Mouse (Mus musculus): ENCODE measurements around the gene Pcsk1n. TPM values are rescaled to one million over a fixed set of nuclear protein-coding genes. Genes with fewer than 3 reads are reported as not detected.

Gene Pcsk1n
- polyA plus RNA-seq, 1 experiment from 2014 or later: not detected

- Histone ChIP-seq H3K36me3 (ENCODE audit: inconsistent target) (no peaks in the 10 kb centered on the region), H3K27ac (no peak overlapping the region), H3K4me3 (ENCODE audit: inconsistent target) (no peak overlapping the region), H3K79me2 (ENCODE audit: inconsistent target) (no peaks in the 10 kb centered on the region)
- WGBS (ENCODE audit: missing documents): 83% methylated on average over 8 of the region's 8 CpGs
Observed at GRCm38 (mm10) chrX:7968226-7968625, 48.6 kb downstream of the Pcsk1n start.

DNA sequence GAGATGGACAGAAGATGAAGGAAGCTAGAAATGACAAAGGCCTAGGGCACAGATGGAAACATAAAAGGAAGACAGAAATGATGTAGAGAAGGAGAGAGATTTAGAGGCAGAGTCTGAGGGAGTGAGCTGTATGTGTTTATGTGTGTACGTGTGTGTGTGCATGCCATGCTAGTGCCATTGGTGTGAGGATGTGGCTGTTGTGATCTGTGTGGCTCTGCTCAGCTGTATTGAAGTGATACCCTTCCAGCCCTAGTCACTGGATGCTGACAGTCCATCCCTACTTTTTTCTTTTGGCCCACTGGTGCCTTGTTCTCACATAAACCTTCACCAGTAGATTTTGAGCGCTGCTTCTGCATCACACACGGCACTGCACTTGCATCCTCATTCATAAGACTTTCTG is 49.3 kb downstream of the Pcsk1n start:
- 82% methylated on average over 3 of the region's 3 CpGs for WGBS (ENCODE audit: missing documents)
- H3K4me3 ChIP-seq (ENCODE audit: inconsistent target): no peak overlapping the region

DNA sequence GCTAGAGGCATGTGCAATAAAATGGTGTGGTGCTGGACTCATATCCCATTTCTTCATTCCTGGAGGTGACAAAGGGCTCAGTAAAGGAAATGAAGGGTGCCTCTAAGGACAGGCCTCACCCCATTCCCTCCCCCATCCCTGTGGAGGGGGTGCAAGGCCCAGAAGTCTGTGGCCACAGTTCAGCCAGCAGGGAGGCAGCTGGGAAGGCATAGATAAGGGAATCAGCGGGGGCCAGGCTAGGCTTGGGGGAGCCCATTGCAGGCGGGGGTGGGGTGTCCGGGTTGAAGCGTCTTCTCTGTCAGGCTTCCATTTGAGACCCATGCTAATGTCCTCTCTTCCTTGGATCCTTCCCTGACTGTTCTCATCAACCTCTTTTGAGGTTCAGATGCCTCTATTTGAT is 51.7 kb downstream of the Pcsk1n start:
- Histone ChIP-seq H3K79me2 (ENCODE audit: inconsistent target) (no peaks in the 10 kb centered on the region), H3K4me3 (ENCODE audit: inconsistent target) (no peak overlapping the region), H3K36me3 (ENCODE audit: inconsistent target) (no peaks in the 10 kb centered on the region), H3K27ac (no peak overlapping the region)
- WGBS (ENCODE audit: missing documents): 87% methylated on average over 4 of the region's 4 CpGs

More for the DNA sequence above, 49.3 kb downstream of the Pcsk1n start:
- no peak overlapping the region for H3K27ac ChIP-seq
- no peaks in the 10 kb centered on the region for H3K79me2 ChIP-seq (ENCODE audit: inconsistent target)
- H3K36me3 ChIP-seq (ENCODE audit: inconsistent target): no peaks in the 10 kb centered on the region

Other genes starting within 250 kb of the Pcsk1n start
- 83.8 to 185 TPM (median 133 TPM) in 3 replicates for gene Plp2, start 248.4 kb upstream of the Pcsk1n start, polyA plus RNA-seq (2018)
- 0.14 TPM in 1 of 3 replicates, not detected in the others for gene Magix, start 238.6 kb upstream of the Pcsk1n start, polyA plus RNA-seq (2018)
- gene Gpkow, start 222.7 kb upstream of the Pcsk1n start, polyA plus RNA-seq (2018): 27.4 to 38.3 TPM (median 28.0 TPM) in 3 replicates
- gene Wdr45, start 205.5 kb upstream of the Pcsk1n start, polyA plus RNA-seq (2018): 9.5 to 25.3 TPM (median 21.1 TPM) in 3 replicates
- not detected in 3 replicates for gene Gm45208, start 197.6 kb upstream of the Pcsk1n start, polyA plus RNA-seq (2018)
- 7.2 to 12.3 TPM (median 7.3 TPM) in 3 replicates for gene Praf2, start 191.4 kb upstream of the Pcsk1n start, polyA plus RNA-seq (2018)
- gene Ccdc120, start 168.9 kb upstream of the Pcsk1n start, polyA plus RNA-seq (2018): 0.39 to 1.6 TPM (median 1.6 TPM) in 3 replicates
- gene Tfe3, start 157.3 kb upstream of the Pcsk1n start, polyA plus RNA-seq (2018): 100 to 140 TPM (median 106 TPM) in 3 replicates
- 44.1 to 48.5 TPM (median 47.1 TPM) in 3 replicates for gene Gripap1, start 130.1 kb upstream of the Pcsk1n start, polyA plus RNA-seq (2018)
- 0.03 to 0.06 TPM (median 0.04 TPM) in 3 replicates for gene Kcnd1, start 97.5 kb upstream of the Pcsk1n start, polyA plus RNA-seq (2018)
- gene Otud5, start 78.5 kb upstream of the Pcsk1n start, polyA plus RNA-seq (2018): 38.8 to 69.0 TPM (median 61.3 TPM) in 3 replicates
- gene Pim2, start 41.6 kb upstream of the Pcsk1n start, polyA plus RNA-seq (2018): 1.5 to 2.0 TPM (median 1.6 TPM) in 3 replicates
- gene Slc35a2, start 35.8 kb upstream of the Pcsk1n start, polyA plus RNA-seq (2018): 10.3 to 26.7 TPM (median 19.8 TPM) in 3 replicates
- 46.6 to 136 TPM (median 62.4 TPM) in 3 replicates for gene Pqbp1, start 20.6 kb upstream of the Pcsk1n start, polyA plus RNA-seq (2018)
- gene Timm17b, start 20.5 kb upstream of the Pcsk1n start, polyA plus RNA-seq (2018): 7.5 to 12.2 TPM (median 10.3 TPM) in 3 replicates
- gene Gm10491, start 12.0 kb upstream of the Pcsk1n start, polyA plus RNA-seq (2018): not detected in 3 replicates
- gene Gm10490, start 10.3 kb upstream of the Pcsk1n start, polyA plus RNA-seq (2018): not detected in 3 replicates
- not detected in 3 replicates for gene Eras, start 8.8 kb downstream of the Pcsk1n start, polyA plus RNA-seq (2018)
- 6.9 to 9.1 TPM (median 7.1 TPM) in 3 replicates for gene Hdac6, start 28.1 kb downstream of the Pcsk1n start, polyA plus RNA-seq (2018)
- 0.14 TPM in 1 of 3 replicates, not detected in the others for gene Gata1, start 58.2 kb downstream of the Pcsk1n start, polyA plus RNA-seq (2018)
- not detected in 3 replicates for gene Glod5, start 98.7 kb downstream of the Pcsk1n start, polyA plus RNA-seq (2018)
- 9.2 to 19.9 TPM (median 11.6 TPM) in 3 replicates for gene Suv39h1, start 154.9 kb downstream of the Pcsk1n start, polyA plus RNA-seq (2018)
- gene Was, start 170.7 kb downstream of the Pcsk1n start, polyA plus RNA-seq (2018): 81.5 to 139 TPM (median 109 TPM) in 3 replicates
- 19.0 to 31.3 TPM (median 22.7 TPM) in 3 replicates for gene Wdr13, start 213.1 kb downstream of the Pcsk1n start, polyA plus RNA-seq (2018)
- 335 to 573 TPM (median 513 TPM) in 3 replicates for gene Rbm3, start 226.1 kb downstream of the Pcsk1n start, polyA plus RNA-seq (2018)

Measured in macrophage (primary cell).